Mouse (Mus musculus) neural tube, embryonic 11.5 days (tissue): ENCODE results near the gene Txndc9. TPM values are rescaled to one million over a fixed set of nuclear protein-coding genes. Genes with fewer than 3 reads are reported as not detected.
"Not testable (repeated sequence)": the region's sequence is repeated elsewhere in the genome, so short reads cannot be mapped to it uniquely, and the experiment has no call there.

Experiments
- ATAC-seq: fragments of 200-750 bp; cut with Nextera tagmentation; 2 replicates; pipeline ENCODE4 v1.8.0; 2017; ENCODE audit warnings: moderate number of reproducible peaks, mild to moderate bottlenecking, moderate TSS enrichment, moderate library complexity; ENCODE audit not compliant: insufficient read depth, low FRiP score, low TSS enrichment
- DNase-seq: peaks from one replicate; pipeline ENCODE4 v3.0.0-alpha.2; 2015; ENCODE audit warnings: low spot score
- H3K27ac ChIP-seq: fragments of 300-500 bp; sonication (generic); 2 replicates; pipeline ENCODE4 v1.5.1; 2014; ENCODE audit warnings: low read depth, mild to moderate bottlenecking, low read length
- H3K27me3 ChIP-seq: fragments of 300-500 bp; sonication (generic); 2 replicates; pipeline ENCODE4 v1.6.1; 2014; ENCODE audit warnings: mild to moderate bottlenecking, low read length, mixed read lengths; ENCODE audit not compliant: control insufficient read depth, insufficient read depth
- H3K36me3 ChIP-seq: fragments of 300-500 bp; sonication (generic); 2 replicates; pipeline ENCODE4 v1.6.1; 2014; ENCODE audit warnings: mild to moderate bottlenecking, low read length, moderate library complexity, mixed read lengths; ENCODE audit not compliant: control insufficient read depth, insufficient read depth
- H3K4me1 ChIP-seq: fragments of 300-500 bp; sonication (generic); 2 replicates; pipeline ENCODE4 v1.6.1; 2014; ENCODE audit warnings: low read length, mixed read lengths; ENCODE audit not compliant: control insufficient read depth, insufficient read depth
- H3K4me2 ChIP-seq: fragments of 300-500 bp; sonication (generic); 2 replicates; pipeline ENCODE4 v1.6.1; 2014; ENCODE audit warnings: low read depth, mild to moderate bottlenecking, moderate library complexity
- H3K4me3 ChIP-seq: fragments of 300-500 bp; sonication (generic); 2 replicates; pipeline ENCODE4 v1.5.1; 2014; ENCODE audit warnings: low read depth, low read length
- H3K9ac ChIP-seq: fragments of 300-500 bp; sonication (generic); 2 replicates; pipeline ENCODE4 v1.6.1; 2014; ENCODE audit warnings: mild to moderate bottlenecking, low read length
- H3K9me3 ChIP-seq: fragments of 300-500 bp; sonication (generic); 2 replicates; pipeline ENCODE4 v1.6.1; 2016; ENCODE audit warnings: low read length; ENCODE audit not compliant: control insufficient read depth
- WGBS: fragments of 180-500 bp; shearing (Covaris S2); extraction: QIAGEN DNeasy Blood & Tissue Kit; methylation state at CpG from one replicate; pipeline ENCODE4 v1.1.7; 2014; 5-methylcytosine and 5-hydroxymethylcytosine counted together
- polyA plus RNA-seq: library from polyadenylated mRNA; unstranded; fragments of >200 nt; fragmentation: Nextera tagmentation; extraction: Ambion mirVana; gene quantifications from 2 replicates; pipeline ENCODE4 v1.2.1, GENCODE M21; 2014

The Txndc9 gene
- polyA plus RNA-seq, 1 experiment from 2014 or later: 164 TPM

GRCm38 (mm10) chr1:37987856-37988255 lies 9.8 kb downstream of the Txndc9 start:
- DNase-seq (no peak), ATAC-seq (no peak)
- Histone ChIP-seq H3K4me2 (no peak overlapping the region), H3K4me3 (no peak overlapping the region), H3K9ac (no peak overlapping the region), H3K27ac (no peak overlapping the region), H3K36me3 (peaks cover 20% of the 10 kb centered on the region), H3K9me3 (no peaks in the 10 kb centered on the region), H3K27me3 (no peaks in the 10 kb centered on the region), H3K4me1 (no peaks in the 10 kb centered on the region)
- 93% methylated on average over 5 of the region's 5 CpGs for WGBS

DNA sequence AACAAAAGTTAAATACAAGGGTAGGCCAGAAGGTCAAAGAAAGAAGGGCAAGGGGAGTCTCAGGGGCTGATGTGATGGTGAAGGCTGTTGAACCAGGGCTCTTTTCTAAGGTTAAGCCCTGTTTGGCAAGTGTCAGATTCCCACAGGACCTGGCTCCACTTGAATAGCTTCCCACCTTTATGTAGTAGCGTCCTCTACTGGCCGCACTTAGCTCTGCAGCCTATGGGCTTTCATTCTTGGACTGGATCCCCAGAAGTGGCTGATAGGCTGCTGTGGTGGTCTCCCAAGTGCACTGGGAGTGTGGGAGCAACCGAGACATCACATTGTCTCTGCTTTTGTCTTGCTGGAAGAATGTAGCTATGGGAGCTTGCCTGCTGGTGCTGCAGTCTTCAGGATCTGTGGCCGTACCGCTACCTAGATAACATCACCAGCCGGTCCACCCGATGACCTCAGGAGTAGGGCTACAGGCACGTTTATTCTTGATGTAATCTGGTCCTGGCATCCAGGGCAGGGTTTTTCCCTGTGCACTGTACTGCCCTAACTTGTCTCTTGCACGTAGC lies 11.8 kb downstream of the Txndc9 start:
- Histone ChIP-seq H3K9ac (no peak overlapping the region), H3K4me1 (no peaks in the 10 kb centered on the region), H3K9me3 (no peaks in the 10 kb centered on the region), H3K4me2 (no peak overlapping the region), H3K27ac (no peak overlapping the region), H3K36me3 (peaks cover 13% of the 10 kb centered on the region), H3K27me3 (no peaks in the 10 kb centered on the region), H3K4me3 (no peak overlapping the region)
- DNase-seq: peak; percentile 40
- no peak for ATAC-seq
- 85% methylated on average over 9 of the region's 9 CpGs for WGBS

- Histone ChIP-seq H3K9ac (no peak overlapping the region), H3K4me3 (no peak overlapping the region), H3K36me3 (peaks cover 10% of the 10 kb centered on the region), H3K9me3 (no peaks in the 10 kb centered on the region), H3K4me2 (no peak overlapping the region), H3K27me3 (no peaks in the 10 kb centered on the region), H3K4me1 (no peaks in the 10 kb centered on the region), H3K27ac (no peak overlapping the region)
- ATAC-seq: no peak
- DNase-seq: no peak
- WGBS: 83% methylated on average over 1 of the region's 1 CpGs
These were observed 13.4 kb downstream of the Txndc9 start for GRCm38 (mm10) chr1:37984326-37984725.

DNA sequence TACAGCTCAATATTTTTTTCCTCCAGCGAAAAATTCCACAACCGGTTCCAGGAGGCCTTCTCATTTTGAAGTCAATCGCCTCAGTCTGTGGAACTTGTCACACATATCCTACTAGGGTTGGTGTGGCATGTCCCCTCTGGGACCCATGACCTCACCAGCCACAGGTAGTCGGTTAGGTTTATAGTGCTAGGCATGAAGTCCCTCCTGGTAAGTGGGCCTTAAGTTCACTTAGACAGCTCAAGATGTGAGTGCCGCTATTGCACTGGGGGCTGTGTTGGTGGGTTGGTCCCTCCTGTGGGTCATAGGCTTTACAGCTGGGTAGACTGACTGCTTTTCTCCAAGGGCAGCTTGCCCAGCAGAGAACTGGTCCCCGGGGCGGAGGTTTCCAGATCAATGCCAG lies 20.4 kb downstream of the Txndc9 start:
- H3K27me3 ChIP-seq: no peaks in the 10 kb centered on the region
- DNase-seq (no peak), ATAC-seq (no peak)
- no peak overlapping the region for H3K4me3 ChIP-seq
- H3K27ac ChIP-seq: no peak overlapping the region
- WGBS: 92% methylated on average over 7 of the region's 7 CpGs
- no peaks in the 10 kb centered on the region for H3K9me3 ChIP-seq
- no peak overlapping the region for H3K4me2 ChIP-seq
- H3K9ac ChIP-seq: no peak overlapping the region
- no peaks in the 10 kb centered on the region for H3K4me1 ChIP-seq
- H3K36me3 ChIP-seq: no peaks in the 10 kb centered on the region

DNA sequence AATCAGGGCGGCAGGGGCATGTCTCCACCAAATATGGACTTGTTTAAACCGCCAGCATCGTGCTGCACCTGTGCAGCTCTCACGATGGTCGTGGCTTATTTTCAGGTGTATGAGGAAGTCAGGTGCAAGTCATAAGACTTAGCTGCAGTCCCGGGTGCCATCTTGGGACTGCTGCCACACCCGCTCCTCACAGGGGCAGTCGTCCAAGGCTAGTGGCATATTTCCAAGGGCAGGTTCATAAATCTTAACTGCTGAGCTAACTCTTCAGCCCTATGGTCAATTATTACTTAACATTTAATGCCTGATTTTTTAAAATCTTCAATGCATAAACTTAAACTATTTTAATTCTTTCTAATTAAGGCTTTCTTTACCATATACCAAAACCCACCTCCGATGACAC lies 21.0 kb downstream of the Txndc9 start:
- not testable (repeated sequence) for H3K4me2 ChIP-seq, H3K4me3 ChIP-seq, H3K27ac ChIP-seq, H3K36me3 ChIP-seq, H3K9ac ChIP-seq, H3K9me3 ChIP-seq, H3K27me3 ChIP-seq, DNase-seq, H3K4me1 ChIP-seq, ATAC-seq
- WGBS: 81% methylated on average over 9 of the region's 9 CpGs

GRCm38 (mm10) chr1:37971520-37971919 lies 26.2 kb downstream of the Txndc9 start:
- DNase-seq: no peak
- Histone ChIP-seq H3K9ac (no peak overlapping the region), H3K9me3 (no peaks in the 10 kb centered on the region), H3K27ac (no peak overlapping the region), H3K36me3 (no peaks in the 10 kb centered on the region), H3K4me2 (no peak overlapping the region), H3K27me3 (no peaks in the 10 kb centered on the region), H3K4me1 (no peaks in the 10 kb centered on the region), H3K4me3 (no peak overlapping the region)
- no peak for ATAC-seq
- WGBS: 75% methylated on average over 4 of the region's 4 CpGs

DNA sequence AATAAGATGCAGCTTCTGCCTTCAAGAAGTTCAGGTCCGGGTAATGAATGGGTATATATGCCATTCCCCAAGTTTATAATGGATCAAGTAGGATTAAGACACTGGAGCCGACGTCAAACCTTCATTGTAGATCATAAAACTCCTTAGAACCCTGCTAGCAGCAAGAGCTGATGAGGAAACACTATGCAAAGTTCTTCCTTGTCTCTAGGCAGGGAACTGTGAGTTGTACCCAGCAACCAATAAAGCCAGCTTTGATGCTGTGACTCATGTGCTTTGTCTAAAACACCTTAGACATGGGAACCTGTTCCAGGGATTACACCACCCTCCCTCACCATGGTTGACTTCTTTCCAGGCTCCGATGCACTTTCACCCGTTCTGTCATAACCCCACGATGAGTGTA lies 28.9 kb downstream of the Txndc9 start:
- DNase-seq (no peak), ATAC-seq (no peak)
- 89% methylated on average over 6 of the region's 6 CpGs for WGBS
- H3K36me3 ChIP-seq: no peaks in the 10 kb centered on the region
- no peaks in the 10 kb centered on the region for H3K4me1 ChIP-seq
- no peaks in the 10 kb centered on the region for H3K9me3 ChIP-seq
- H3K4me3 ChIP-seq: no peak overlapping the region
- no peak overlapping the region for H3K4me2 ChIP-seq
- H3K9ac ChIP-seq: no peak overlapping the region
- no peaks in the 10 kb centered on the region for H3K27me3 ChIP-seq
- H3K27ac ChIP-seq: no peak overlapping the region

DNA sequence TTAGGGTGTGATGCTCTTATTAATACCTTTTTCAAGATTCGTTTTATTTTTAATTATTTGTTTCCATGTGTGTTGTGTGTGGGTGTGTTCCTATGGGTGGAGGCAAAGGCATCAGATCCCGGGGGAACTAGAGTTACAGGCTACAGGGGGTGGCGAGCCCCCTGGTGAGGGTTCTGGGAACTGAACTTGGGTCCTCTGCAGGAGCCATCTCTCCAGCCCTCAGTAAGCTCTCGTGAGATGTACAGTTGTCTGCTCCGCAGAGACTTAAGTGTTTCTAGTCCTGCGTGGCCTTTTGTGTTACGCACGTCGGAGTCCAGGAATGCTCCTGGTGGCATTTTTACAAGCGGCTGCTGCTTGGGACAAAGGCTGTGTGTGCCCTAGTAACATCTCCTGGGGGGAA lies 32.1 kb downstream of the Txndc9 start:
- Histone ChIP-seq H3K4me3 (no peak overlapping the region), H3K9me3 (no peaks in the 10 kb centered on the region), H3K36me3 (no peaks in the 10 kb centered on the region), H3K4me1 (no peaks in the 10 kb centered on the region), H3K9ac (no peak overlapping the region), H3K27ac (no peak overlapping the region), H3K27me3 (no peaks in the 10 kb centered on the region), H3K4me2 (no peak overlapping the region)
- 50% methylated on average over 10 of the region's 10 CpGs for WGBS
- ATAC-seq (no peak), DNase-seq (no peak)

DNA sequence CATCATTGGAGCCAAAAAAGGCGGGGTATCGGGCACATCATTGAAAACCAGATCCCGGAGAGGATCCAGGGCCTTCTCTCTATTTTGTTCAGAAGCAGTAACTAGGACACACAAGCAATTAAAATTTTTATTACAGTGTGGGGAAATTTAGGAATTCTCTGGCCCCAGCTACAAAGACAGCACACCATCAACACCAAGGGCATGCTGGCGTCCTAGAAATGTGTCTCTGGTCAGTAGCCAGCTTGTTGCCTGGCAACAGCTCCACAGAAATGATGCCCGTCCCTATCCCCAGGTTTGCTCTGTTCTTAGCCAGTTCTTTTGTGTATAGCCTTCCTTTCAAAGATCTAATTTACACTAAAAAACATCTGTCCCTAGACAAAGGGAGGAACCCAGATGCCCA lies 38.2 kb downstream of the Txndc9 start:
- no peaks in the 10 kb centered on the region for H3K36me3 ChIP-seq
- ATAC-seq (no peak), DNase-seq (no peak)
- no peak overlapping the region for H3K27ac ChIP-seq
- no peak overlapping the region for H3K4me3 ChIP-seq
- H3K9ac ChIP-seq: no peak overlapping the region
- no peaks in the 10 kb centered on the region for H3K27me3 ChIP-seq
- H3K9me3 ChIP-seq: no peaks in the 10 kb centered on the region
- no peaks in the 10 kb centered on the region for H3K4me1 ChIP-seq
- WGBS: 78% methylated on average over 5 of the region's 5 CpGs
- no peak overlapping the region for H3K4me2 ChIP-seq
